Mouse (Mus musculus) midbrain, embryonic 15.5 days (tissue): ENCODE results near the gene Arl8a. TPM values are rescaled to one million over a fixed set of nuclear protein-coding genes. Genes with fewer than 3 reads are reported as not detected.
"Not testable (repeated sequence)": the region's sequence is repeated elsewhere in the genome, so short reads cannot be mapped to it uniquely, and the experiment has no call there.

Experiments used
- ATAC-seq: fragments of 200-750 bp; cut with Nextera tagmentation; replicated peaks from 2 replicates; pipeline ENCODE4 v1.8.0; 2017; ENCODE audit warnings: moderate TSS enrichment
- H3K27ac ChIP-seq: fragments of 300-500 bp; sonication (generic); 2 replicates; pipeline ENCODE4 v1.5.1; 2015; ENCODE audit warnings: mild to moderate bottlenecking, inconsistent platforms
- H3K27me3 ChIP-seq: fragments of 300-500 bp; sonication (generic); replicated peaks from 2 replicates; pipeline ENCODE4 v1.6.1; 2015; ENCODE audit warnings: inconsistent platforms
- H3K36me3 ChIP-seq: fragments of 300-500 bp; sonication (generic); replicated peaks from 2 replicates; pipeline ENCODE4 v1.6.1; 2015; ENCODE audit warnings: inconsistent platforms
- H3K4me1 ChIP-seq: fragments of 300-500 bp; sonication (generic); 2 replicates; pipeline ENCODE4 v1.6.1; 2015; ENCODE audit warnings: inconsistent platforms
- H3K4me2 ChIP-seq: fragments of 300-500 bp; sonication (generic); 2 replicates; pipeline ENCODE4 v1.6.1; 2015; ENCODE audit warnings: inconsistent platforms, mild to moderate bottlenecking, moderate library complexity
- H3K4me3 ChIP-seq: fragments of 300-500 bp; sonication (generic); 2 replicates; pipeline ENCODE4 v1.5.1; 2015; ENCODE audit warnings: mild to moderate bottlenecking, inconsistent platforms
- H3K9ac ChIP-seq: fragments of 300-500 bp; sonication (generic); 2 replicates; pipeline ENCODE4 v1.6.1; 2015; ENCODE audit warnings: mild to moderate bottlenecking, inconsistent platforms
- H3K9me3 ChIP-seq: fragments of 300-500 bp; sonication (generic); 2 replicates; pipeline ENCODE4 v1.6.1; 2016; ENCODE audit warnings: inconsistent platforms
- whole genome bisulfite sequencing: fragments of 180-500 bp; shearing (Covaris S2); methylation state at CpG from one replicate; pipeline ENCODE4 v1.1.7; 2015; ENCODE audit warnings: mixed read lengths; 5-methylcytosine and 5-hydroxymethylcytosine counted together
- polyA plus RNA-seq: library from polyadenylated mRNA; unstranded; fragments of >200 nt; fragmentation: Nextera tagmentation; extraction: Ambion mirVana; gene quantifications from 2 replicates; pipeline ENCODE4 v1.2.1, GENCODE M21; 2015

The Arl8a gene
- polyA plus RNA-seq, 1 experiment from 2014 or later, result 401 TPM

GRCm38 (mm10) chr1:135177724-135178123 lies 31.1 kb downstream of the Arl8a start:
- Histone ChIP-seq H3K9ac (no peak overlapping the region), H3K4me2 (no peak overlapping the region), H3K27me3 (no peaks in the 10 kb centered on the region), H3K4me3 (no peak overlapping the region), H3K36me3 (no peaks in the 10 kb centered on the region), H3K9me3 (no peaks in the 10 kb centered on the region), H3K4me1 (peaks cover 5% of the 10 kb centered on the region; the same call in 1 of the 2 replicates), H3K27ac (no peak overlapping the region)
- WGBS, result 65% methylated on average over 3 of the region's 3 CpGs
- no peak for ATAC-seq

- Histone ChIP-seq H3K27me3 (no peaks in the 10 kb centered on the region), H3K4me2 (no peak overlapping the region), H3K27ac (no peak overlapping the region), H3K9me3 (no peaks in the 10 kb centered on the region), H3K4me1 (peaks cover 5% of the 10 kb centered on the region; the same call in 1 of the 2 replicates), H3K36me3 (no peaks in the 10 kb centered on the region), H3K4me3 (no peak overlapping the region), H3K9ac (no peak overlapping the region)
- 89% methylated on average over 7 of the region's 7 CpGs for WGBS
- ATAC-seq, result no peak
These were observed 32.2 kb downstream of the Arl8a start for GRCm38 (mm10) chr1:135178863-135179262.

- Histone ChIP-seq H3K9ac (no peak overlapping the region), H3K4me3 (no peak overlapping the region), H3K4me1 (peaks cover 5% of the 10 kb centered on the region; the same call in 1 of the 2 replicates), H3K9me3 (no peaks in the 10 kb centered on the region), H3K4me2 (no peak overlapping the region), H3K27ac (no peak overlapping the region), H3K36me3 (no peaks in the 10 kb centered on the region), H3K27me3 (no peaks in the 10 kb centered on the region)
- WGBS, result 93% methylated on average over 10 of the region's 10 CpGs
- ATAC-seq, result no peak
These were observed 34.2 kb downstream of the Arl8a start for GRCm38 (mm10) chr1:135180830-135181229.

- Histone ChIP-seq H3K27me3 (no peaks in the 10 kb centered on the region), H3K4me1 (peaks cover 5% of the 10 kb centered on the region; the same call in 1 of the 2 replicates), H3K27ac (no peak overlapping the region), H3K4me2 (no peak overlapping the region), H3K4me3 (no peak overlapping the region), H3K9ac (no peak overlapping the region), H3K36me3 (no peaks in the 10 kb centered on the region), H3K9me3 (no peaks in the 10 kb centered on the region)
- ATAC-seq, result no peak
- WGBS, result 79% methylated on average over 4 of the region's 4 CpGs
These were observed 34.7 kb downstream of the Arl8a start for GRCm38 (mm10) chr1:135181275-135181674.

- H3K36me3 ChIP-seq, result no peaks in the 10 kb centered on the region
- peaks cover 8% of the 10 kb centered on the region; the same call in 1 of the 2 replicates for H3K4me1 ChIP-seq
- H3K27me3 ChIP-seq, result no peaks in the 10 kb centered on the region
- H3K27ac ChIP-seq, result no peak overlapping the region
- WGBS, result 77% methylated on average over 8 of the region's 8 CpGs
- no peak overlapping the region for H3K4me3 ChIP-seq
- no peaks in the 10 kb centered on the region for H3K9me3 ChIP-seq
- H3K4me2 ChIP-seq, result no peak overlapping the region
- H3K9ac ChIP-seq, result no peak overlapping the region
- no peak for ATAC-seq
These were observed 35.4 kb downstream of the Arl8a start for GRCm38 (mm10) chr1:135181880-135182623.

GRCm38 (mm10) chr1:135182975-135183374 lies 36.4 kb downstream of the Arl8a start:
- WGBS, result 64% methylated on average over 3 of the region's 3 CpGs
- H3K27ac ChIP-seq, result no peak overlapping the region
- no peak overlapping the region for H3K4me2 ChIP-seq

GRCm38 (mm10) chr1:135183448-135183847 lies 36.8 kb downstream of the Arl8a start:
- Histone ChIP-seq H3K9me3 (no peaks in the 10 kb centered on the region), H3K27me3 (no peaks in the 10 kb centered on the region), H3K4me2 (no peak overlapping the region), H3K36me3 (no peaks in the 10 kb centered on the region), H3K4me3 (no peak overlapping the region), H3K4me1 (peaks cover 8% of the 10 kb centered on the region; the same call in 1 of the 2 replicates), H3K9ac (no peak overlapping the region), H3K27ac (no peak overlapping the region)
- WGBS, result 74% methylated on average over 3 of the region's 4 CpGs
- ATAC-seq, result no peak

More at GRCm38 (mm10) chr1:135182975-135183374, 36.4 kb downstream of the Arl8a start:
- Histone ChIP-seq H3K9me3 (no peaks in the 10 kb centered on the region), H3K9ac (no peak overlapping the region), H3K4me3 (no peak overlapping the region), H3K36me3 (no peaks in the 10 kb centered on the region), H3K27me3 (no peaks in the 10 kb centered on the region), H3K4me1 (peaks cover 8% of the 10 kb centered on the region; the same call in 1 of the 2 replicates)
- no peak for ATAC-seq

GRCm38 (mm10) chr1:135183941-135184570 lies 37.4 kb downstream of the Arl8a start:
- Histone ChIP-seq H3K27ac (no peak overlapping the region), H3K4me1 (peaks cover 8% of the 10 kb centered on the region; the same call in 1 of the 2 replicates), H3K9me3 (no peaks in the 10 kb centered on the region), H3K9ac (no peak overlapping the region), H3K27me3 (no peaks in the 10 kb centered on the region), H3K4me3 (no peak overlapping the region), H3K36me3 (no peaks in the 10 kb centered on the region), H3K4me2 (no peak overlapping the region)
- WGBS, result 72% methylated on average over 11 of the region's 11 CpGs
- ATAC-seq, result no peak

- no peaks in the 10 kb centered on the region for H3K9me3 ChIP-seq
- H3K36me3 ChIP-seq, result no peaks in the 10 kb centered on the region
- H3K27me3 ChIP-seq, result no peaks in the 10 kb centered on the region
- H3K4me1 ChIP-seq, result peaks cover 8% of the 10 kb centered on the region; the same call in 1 of the 2 replicates
- no peak overlapping the region for H3K27ac ChIP-seq
- no peak for ATAC-seq
- no peak overlapping the region for H3K4me3 ChIP-seq
- no peak overlapping the region for H3K9ac ChIP-seq
- 20% methylated on average over 5 of the region's 5 CpGs for WGBS
- no peak overlapping the region for H3K4me2 ChIP-seq
These were observed 39.3 kb downstream of the Arl8a start for GRCm38 (mm10) chr1:135185936-135186335.

- Histone ChIP-seq H3K4me1 (peaks cover 8% of the 10 kb centered on the region; the same call in 1 of the 2 replicates), H3K4me3 (no peak overlapping the region), H3K27ac (no peak overlapping the region), H3K27me3 (no peaks in the 10 kb centered on the region), H3K9ac (no peak overlapping the region), H3K36me3 (no peaks in the 10 kb centered on the region), H3K9me3 (no peaks in the 10 kb centered on the region), H3K4me2 (no peak overlapping the region)
- WGBS, result 29% methylated on average over 8 of the region's 8 CpGs
- ATAC-seq, result no peak
These were observed 39.8 kb downstream of the Arl8a start for GRCm38 (mm10) chr1:135186427-135186826.

GRCm38 (mm10) chr1:135187016-135187415 lies 40.4 kb downstream of the Arl8a start:
- 34% methylated on average over 2 of the region's 2 CpGs for WGBS
- H3K27ac ChIP-seq, result not testable (repeated sequence)

GRCm38 (mm10) chr1:135188197-135188596 lies 41.6 kb downstream of the Arl8a start:
- WGBS, result 11% methylated on average over 3 of the region's 3 CpGs
- no peak overlapping the region for H3K9ac ChIP-seq
- no peaks in the 10 kb centered on the region for H3K36me3 ChIP-seq
- no peak overlapping the region for H3K27ac ChIP-seq
- H3K4me3 ChIP-seq, result no peak overlapping the region
- H3K4me2 ChIP-seq, result no peak overlapping the region
- no peaks in the 10 kb centered on the region for H3K9me3 ChIP-seq
- no peak for ATAC-seq
- H3K4me1 ChIP-seq, result peaks cover 3% of the 10 kb centered on the region; the same call in 1 of the 2 replicates
- no peaks in the 10 kb centered on the region for H3K27me3 ChIP-seq

More at GRCm38 (mm10) chr1:135187016-135187415, 40.4 kb downstream of the Arl8a start:
- H3K36me3 ChIP-seq, ATAC-seq, H3K4me3 ChIP-seq, H3K4me1 ChIP-seq, H3K27me3 ChIP-seq, H3K9ac ChIP-seq, H3K4me2 ChIP-seq, H3K9me3 ChIP-seq: not testable (repeated sequence)
